Mouse (Mus musculus) thymus, adult 18-20 months (tissue): Measurements from ENCODE around the gene Chga.
A peak's percentile ranks its signal among the peaks of the same experiment; 100 is the strongest.

ENCODE experiments used
- DNase-seq, 2 experiments: peaks; one replicate each; pipeline ENCODE4 v3.0.0; 2022; ENCODE audit warnings: mixed read lengths in 2 of 2

Gene Chga

DNA sequence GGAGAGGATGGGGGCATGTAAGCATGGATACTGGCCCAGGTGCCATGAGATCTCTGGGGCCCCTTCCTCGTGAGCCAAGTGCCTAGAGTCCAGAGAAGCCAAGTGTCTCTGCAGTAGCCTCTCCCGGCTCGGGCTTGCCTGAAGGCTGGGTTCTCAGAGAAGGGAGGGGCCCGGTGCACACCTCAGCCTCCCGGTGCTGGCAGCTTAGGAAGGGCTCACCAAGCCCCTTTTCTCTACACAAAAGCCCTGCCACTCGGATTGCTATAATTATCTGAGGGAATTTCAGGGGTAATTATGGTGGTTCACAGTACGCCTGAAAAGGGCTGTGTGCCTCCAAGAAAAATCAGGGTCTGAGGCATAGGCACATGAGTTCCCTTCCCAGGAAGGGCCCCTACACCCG is 47.1 kb downstream of the Chga start:
- DNase-seq = no peak

GRCm38 (mm10) chr12:102602255-102603041 is 47.7 kb downstream of the Chga start:
- DNase-seq = no peak

GRCm38 (mm10) chr12:102605607-102606006 is 50.8 kb downstream of the Chga start:
- DNase-seq = no peak

- no peak for DNase-seq
Observed at GRCm38 (mm10) chr12:102607066-102607465, 52.3 kb downstream of the Chga start.

GRCm38 (mm10) chr12:102607808-102608517 is 53.2 kb downstream of the Chga start:
- no peak for DNase-seq

GRCm38 (mm10) chr12:102610927-102611326 is 56.2 kb downstream of the Chga start:
- no peak for DNase-seq

DNA sequence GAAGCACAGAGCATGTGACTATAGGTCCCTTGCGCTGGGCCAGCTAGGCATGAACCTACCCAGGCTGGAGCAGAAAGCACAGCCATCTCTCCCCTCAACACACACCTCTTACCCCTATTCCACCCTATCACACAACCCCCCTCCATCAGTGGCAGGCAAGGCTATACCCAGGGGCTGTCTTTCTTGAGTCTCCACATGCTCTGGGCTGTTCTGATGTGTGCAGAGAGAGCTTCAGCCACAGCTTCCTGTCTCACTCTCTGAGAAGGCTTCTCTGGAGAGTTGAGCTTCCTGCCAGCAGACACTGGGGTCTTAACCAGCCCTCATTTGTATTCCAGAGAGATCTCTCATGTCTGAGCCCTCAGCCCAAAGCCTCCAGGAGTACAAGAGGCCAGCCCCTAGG is 57.7 kb downstream of the Chga start:
- DNase-seq = peak; percentile 34 to 62

- DNase-seq = no peak
Observed at GRCm38 (mm10) chr12:102613411-102613810, 58.6 kb downstream of the Chga start.
